8 mouse cellular contexts compared by ENCODE assay signal in the genomic region with DNA sequence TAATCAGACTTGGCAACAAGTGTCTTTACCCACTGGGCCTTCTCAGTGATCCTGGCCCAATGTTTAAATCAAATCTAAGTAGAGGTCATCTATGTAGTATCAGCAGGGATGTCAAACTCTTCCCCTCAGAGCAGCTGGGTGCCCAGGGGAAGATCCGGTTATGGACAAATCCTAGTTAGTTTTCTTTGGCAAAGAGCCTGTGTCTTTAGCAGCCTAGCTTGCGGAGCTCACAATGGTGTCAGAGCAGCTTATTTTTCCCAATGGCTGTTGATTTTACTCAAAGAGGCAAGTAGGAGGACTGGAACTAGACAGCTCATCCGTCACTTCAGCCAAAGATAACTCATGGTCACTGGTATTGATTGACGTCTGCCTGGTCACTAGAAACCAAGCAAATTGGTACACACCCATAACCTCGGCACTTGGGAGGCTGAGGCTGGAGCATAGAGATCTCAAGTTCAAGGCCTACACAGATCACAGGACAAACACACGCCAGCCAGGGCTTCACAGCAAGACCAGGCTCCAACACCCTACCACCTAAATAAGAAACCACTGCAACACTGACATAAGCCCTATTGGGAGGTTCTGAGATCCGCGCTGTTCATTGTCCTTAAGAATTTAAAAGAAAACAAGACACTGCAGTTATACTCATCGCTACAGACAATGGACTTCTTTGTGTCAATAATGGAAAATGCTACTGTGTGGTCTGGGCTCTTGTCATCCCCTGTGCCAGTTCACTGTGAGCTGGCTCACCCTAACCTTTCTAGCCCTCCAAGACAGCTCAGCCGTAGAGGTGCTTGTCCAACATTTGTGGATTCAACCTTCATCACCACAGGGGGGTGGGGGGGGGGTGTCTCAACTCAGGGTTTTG. TPM values are rescaled to one million over a fixed set of nuclear protein-coding genes. Genes with fewer than 3 reads are reported as not detected.
DNase-seq lines count a peak whose midpoint lies in the region; ATAC-seq and TF ChIP-seq lines count a peak whose summit lies in the region.

No protein-coding gene starts in this region.

- peak overlapping the region; percentile 94 for H3K9ac ChIP-seq in forebrain, embryonic 14.5 days (ENCODE audit: low read length)
- H3K9ac ChIP-seq in liver, embryonic 13.5 days: peak overlapping the region; percentile 98

- no peaks in the 10 kb centered on the region for H3K27me3 ChIP-seq in erythroblast, embryonic 14.5 days (ENCODE audit: control insufficient read depth)
- H3K27me3 ChIP-seq in E14TG2a.4 (ENCODE audit: insufficient read depth, low read length): no peaks in the 10 kb centered on the region
- no peaks in the 10 kb centered on the region for H3K27me3 ChIP-seq in forebrain, embryonic 14.5 days (replicated peaks; ENCODE audit: control insufficient read depth, insufficient read depth, low read length)
- no peaks in the 10 kb centered on the region for H3K27me3 ChIP-seq in liver, embryonic 13.5 days

- no peak for DNase-seq in forebrain, embryonic 14.5 days (ENCODE audit: low spot score)
- DNase-seq in liver, embryonic 13.5 days: no peak
- no peak for DNase-seq in left cerebral cortex, postnatal 14 days (ENCODE audit: low spot score in 2 of 2)
- no peak for DNase-seq in cerebellum, adult 11-12 months

- 86% methylated on average over 10 of the region's 10 CpGs for WGBS in forebrain, embryonic 14.5 days
- 73% methylated on average over 10 of the region's 10 CpGs for WGBS in liver, embryonic 13.5 days (ENCODE audit: insufficient replicate concordance)

- peak overlapping the region; percentile 53 for H3K4me2 ChIP-seq in forebrain, embryonic 14.5 days (ENCODE audit: low read length)
- H3K4me2 ChIP-seq in liver, embryonic 13.5 days: peak overlapping the region; percentile 86

- peaks cover 77% of the 10 kb centered on the region for H3K4me1 ChIP-seq in erythroblast, embryonic 14.5 days (ENCODE audit: control insufficient read depth)
- H3K4me1 ChIP-seq in E14TG2a.4 (replicated peaks; ENCODE audit: low read depth, low read length): peaks cover 85% of the 10 kb centered on the region
- peaks cover 13% of the 10 kb centered on the region for H3K4me1 ChIP-seq in forebrain, embryonic 14.5 days (ENCODE audit: control insufficient read depth, insufficient read depth, low read length)
- H3K4me1 ChIP-seq in liver, embryonic 13.5 days (replicated peaks): peaks cover 81% of the 10 kb centered on the region

- TF ChIP-seq CTCF in E14TG2a.4 (conservative IDR thresholded peaks at IDR 0.05; ENCODE audit: low read length): no peak

- no peaks in the 10 kb centered on the region for H3K9me3 ChIP-seq in erythroblast, embryonic 14.5 days (ENCODE audit: control insufficient read depth, low read length)
- H3K9me3 ChIP-seq in E14TG2a.4 (ENCODE audit: low read length): no peaks in the 10 kb centered on the region
- no peaks in the 10 kb centered on the region for H3K9me3 ChIP-seq in forebrain, embryonic 14.5 days (replicated peaks; ENCODE audit: control insufficient read depth, low read length)
- H3K9me3 ChIP-seq in liver, embryonic 13.5 days (replicated peaks): no peaks in the 10 kb centered on the region

- intact Hi-C loops in left cerebral cortex, postnatal 14 days (cut with DNase I): loop anchor here (5.0 kb wide), 1 partner anchor 58 kb away; a partner anchor contains a TSS

- 0 out of 2 replicates have a peak overlapping the region, but pooled peaks have one; percentile 17 for H3K27ac ChIP-seq in forebrain, embryonic 14.5 days (ENCODE audit: low read depth, low read length)
- H3K27ac ChIP-seq in liver, embryonic 13.5 days: peak overlapping the region; percentile 96

- no peak for ATAC-seq in erythroblast, adult 5-6 weeks (replicated peaks; ENCODE audit: low FRiP score, poor library complexity, severe bottlenecking)
- ATAC-seq in forebrain, embryonic 14.5 days: no peak
- ATAC-seq in liver, embryonic 13.5 days (ENCODE audit: low read depth): no peak
- ATAC-seq in frontal cortex, adult (ENCODE audit: low TSS enrichment): no peak

- peak overlapping the region; percentile 88 for H3K4me3 ChIP-seq in erythroblast, embryonic 14.5 days (replicated peaks)
- H3K4me3 ChIP-seq in E14TG2a.4 (replicated peaks; ENCODE audit: low read length): peak overlapping the region; percentile 98
- peak overlapping the region; percentile 79; the same call in 1 of the 2 replicates for H3K4me3 ChIP-seq in forebrain, embryonic 14.5 days (ENCODE audit: low read depth, low read length)
- H3K4me3 ChIP-seq in liver, embryonic 13.5 days (replicated peaks): peak overlapping the region; percentile 92

- H3K36me3 ChIP-seq in erythroblast, embryonic 14.5 days (ENCODE audit: control insufficient read depth): peaks cover 48% of the 10 kb centered on the region
- H3K36me3 ChIP-seq in E14TG2a.4 (ENCODE audit: insufficient read depth, low read length): peaks cover 27% of the 10 kb centered on the region
- H3K36me3 ChIP-seq in forebrain, embryonic 14.5 days (ENCODE audit: control insufficient read depth, insufficient read depth, low read length): no peaks in the 10 kb centered on the region
- H3K36me3 ChIP-seq in liver, embryonic 13.5 days: peaks cover 20% of the 10 kb centered on the region; the same call in 1 of the 2 replicates

RNA-seq across cellular contexts. Expression of a gene that starts 7.0 kb away (rescaled TPM):
- polyA plus RNA-seq in erythroblast, embryonic 14.5 days (2012): 16.7 and 23.0 TPM in 2 replicates
- 16.1 and 17.1 TPM in 2 replicates for total RNA-seq in erythroblast, adult 5-6 weeks (2015; ENCODE audit: low replicate concordance)
- total RNA-seq in erythroblast, adult 5-6 weeks (2017; ENCODE audit: low replicate concordance): 4.4 and 6.1 TPM in 2 replicates
- 14.3 and 14.6 TPM in 2 replicates for polyA plus RNA-seq in forebrain, embryonic 14.5 days (2014; fragmentation: Nextera tagmentation; extraction: Ambion mirVana)
- polyA plus RNA-seq in liver, embryonic 13.5 days (2015; fragmentation: Nextera tagmentation; extraction: Ambion mirVana): 13.0 and 15.3 TPM in 2 replicates
- total RNA-seq in left cerebral cortex, postnatal 14 days (2021): 10 to 100 TPM; 10.1 to 11.8 TPM

RNA-seq across cellular contexts. Expression of a gene that starts 32.0 kb away (rescaled TPM):
- 42.1 and 83.7 TPM in 2 replicates for polyA plus RNA-seq in erythroblast, embryonic 14.5 days (2012)
- total RNA-seq in erythroblast, adult 5-6 weeks (2015; ENCODE audit: low replicate concordance): 231 and 288 TPM in 2 replicates
- total RNA-seq in erythroblast, adult 5-6 weeks (2017; ENCODE audit: low replicate concordance): 381 and 405 TPM in 2 replicates
- polyA plus RNA-seq in forebrain, embryonic 14.5 days (2014; fragmentation: Nextera tagmentation; extraction: Ambion mirVana): 19.0 and 21.9 TPM in 2 replicates
- polyA plus RNA-seq in liver, embryonic 13.5 days (2015; fragmentation: Nextera tagmentation; extraction: Ambion mirVana): 652 and 660 TPM in 2 replicates
- 10 to 100 TPM; 38.0 to 40.3 TPM for total RNA-seq in left cerebral cortex, postnatal 14 days (2021)

RNA-seq across cellular contexts. Expression of a gene that starts 37.4 kb away (rescaled TPM):
- not detected in 2 replicates for polyA plus RNA-seq in erythroblast, embryonic 14.5 days (2012)
- total RNA-seq in erythroblast, adult 5-6 weeks (2015; ENCODE audit: low replicate concordance): not detected in 2 replicates
- not detected in 2 replicates for total RNA-seq in erythroblast, adult 5-6 weeks (2017; ENCODE audit: low replicate concordance)
- 0.17 TPM in 1 of 2 replicates, not detected in the other for polyA plus RNA-seq in forebrain, embryonic 14.5 days (2014; fragmentation: Nextera tagmentation; extraction: Ambion mirVana)
- 0.05 and 0.08 TPM in 2 replicates for polyA plus RNA-seq in liver, embryonic 13.5 days (2015; fragmentation: Nextera tagmentation; extraction: Ambion mirVana)
- total RNA-seq in left cerebral cortex, postnatal 14 days (2021): 1 to 10 TPM; 2.6 to 2.7 TPM

RNA-seq across cellular contexts. Expression of a gene that starts 47.8 kb away (rescaled TPM):
- polyA plus RNA-seq in erythroblast, embryonic 14.5 days (2012): 0.95 and 3.0 TPM in 2 replicates
- total RNA-seq in erythroblast, adult 5-6 weeks (2015; ENCODE audit: low replicate concordance): not detected in 2 replicates
- 0.94 and 1.3 TPM in 2 replicates for total RNA-seq in erythroblast, adult 5-6 weeks (2017; ENCODE audit: low replicate concordance)
- polyA plus RNA-seq in forebrain, embryonic 14.5 days (2014; fragmentation: Nextera tagmentation; extraction: Ambion mirVana): 0.09 TPM in 1 of 2 replicates, not detected in the other
- polyA plus RNA-seq in liver, embryonic 13.5 days (2015; fragmentation: Nextera tagmentation; extraction: Ambion mirVana): 4.4 and 5.2 TPM in 2 replicates
- total RNA-seq in left cerebral cortex, postnatal 14 days (2021): not detected

RNA-seq across cellular contexts. Expression of a gene that starts 54.0 kb away (rescaled TPM):
- 0.27 and 0.41 TPM in 2 replicates for polyA plus RNA-seq in erythroblast, embryonic 14.5 days (2012)
- total RNA-seq in erythroblast, adult 5-6 weeks (2015; ENCODE audit: low replicate concordance): 0.84 TPM in 1 of 2 replicates, not detected in the other
- total RNA-seq in erythroblast, adult 5-6 weeks (2017; ENCODE audit: low replicate concordance): 2.0 and 3.1 TPM in 2 replicates
- 15.0 and 15.4 TPM in 2 replicates for polyA plus RNA-seq in forebrain, embryonic 14.5 days (2014; fragmentation: Nextera tagmentation; extraction: Ambion mirVana)
- 10.0 and 11.2 TPM in 2 replicates for polyA plus RNA-seq in liver, embryonic 13.5 days (2015; fragmentation: Nextera tagmentation; extraction: Ambion mirVana)
- 1 to 10 TPM; 2.7 to 3.0 TPM for total RNA-seq in left cerebral cortex, postnatal 14 days (2021)
